Mouse (Mus musculus): ENCODE results near the gene Akap13. TPM values are rescaled to one million over a fixed set of nuclear protein-coding genes. Genes with fewer than 3 reads are reported as not detected.

The Akap13 gene
- total and polyA plus RNA-seq, 3 experiments: 16.8 to 72.0 (median 64.1) TPM

DNA sequence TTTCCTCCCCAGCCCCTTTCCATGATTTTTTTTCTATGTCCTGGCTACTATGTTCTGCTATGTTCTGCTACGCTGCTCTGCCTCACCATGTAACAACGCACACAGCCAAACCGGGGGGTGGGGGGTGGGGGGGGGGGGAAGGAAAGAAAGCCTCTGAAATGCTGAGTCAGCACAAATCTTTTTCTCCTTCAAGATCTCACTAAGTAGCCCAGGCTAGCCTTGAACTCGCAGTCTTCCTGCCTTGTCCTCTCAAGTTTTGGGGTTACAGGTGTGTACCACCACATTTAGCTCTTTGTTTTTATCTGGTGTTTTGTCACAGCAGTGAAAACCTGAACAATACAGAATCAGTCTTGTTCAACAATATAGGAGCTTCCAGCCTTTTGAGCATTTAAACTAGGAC lies 15.8 kb upstream of the Akap13 start:
- TF ChIP-seq POLR2A (IDR thresholded peaks at IDR 0.05; ENCODE audit: insufficient read depth, low read depth, low read length) (no peak), EP300 (IDR thresholded peaks at IDR 0.05; ENCODE audit: insufficient read depth, low read depth, low read length) (no peak)
- no peak overlapping the region for H3K4me3 ChIP-seq
- H3K79me2 ChIP-seq (replicated peaks; ENCODE audit: control insufficient read depth, insufficient read depth, low read length): no peaks in the 10 kb centered on the region
- intact Hi-C loops (cut with DNase I): no loop called here
- H3K27ac ChIP-seq: no peak overlapping the region
- H3K9ac ChIP-seq (ENCODE audit: low read depth, low read length): no peak overlapping the region
- 88% methylated on average over 4 of the region's 4 CpGs for WGBS
- no peak for DNase-seq
- H3K36me3 ChIP-seq (ENCODE audit: control insufficient read depth, insufficient read depth, low read length): no peaks in the 10 kb centered on the region
- no peaks in the 10 kb centered on the region for H3K27me3 ChIP-seq (ENCODE audit: control insufficient read depth, insufficient read depth, low read length)
- H3K4me1 ChIP-seq (ENCODE audit: control insufficient read depth, insufficient read depth, low read length): no peaks in the 10 kb centered on the region

- Histone ChIP-seq H3K27ac (no peak overlapping the region), H3K4me3 (no peak overlapping the region), H3K36me3 (ENCODE audit: control insufficient read depth, insufficient read depth, low read length) (no peaks in the 10 kb centered on the region), H3K79me2 (replicated peaks; ENCODE audit: control insufficient read depth, insufficient read depth, low read length) (no peaks in the 10 kb centered on the region), H3K27me3 (ENCODE audit: control insufficient read depth, insufficient read depth, low read length) (no peaks in the 10 kb centered on the region), H3K4me1 (ENCODE audit: control insufficient read depth, insufficient read depth, low read length) (no peaks in the 10 kb centered on the region), H3K9ac (ENCODE audit: low read depth, low read length) (no peak overlapping the region)
- WGBS: 88% methylated on average over 2 of the region's 2 CpGs
- DNase-seq: no peak
- intact Hi-C loops (cut with DNase I): no loop called here
- TF ChIP-seq EP300 (IDR thresholded peaks at IDR 0.05; ENCODE audit: insufficient read depth, low read depth, low read length) (no peak), POLR2A (IDR thresholded peaks at IDR 0.05; ENCODE audit: insufficient read depth, low read depth, low read length) (no peak), CTCF (IDR thresholded peaks at IDR 0.05) (no peak)
These were observed 15.1 kb upstream of the Akap13 start for GRCm38 (mm10) chr7:75440241-75440640.

- no peak for DNase-seq
- TF ChIP-seq POLR2A (IDR thresholded peaks at IDR 0.05; ENCODE audit: insufficient read depth, low read depth, low read length) (no peak), EP300 (IDR thresholded peaks at IDR 0.05; ENCODE audit: insufficient read depth, low read depth, low read length) (no peak), CTCF (IDR thresholded peaks at IDR 0.05) (no peak)
- Histone ChIP-seq H3K4me3 (no peak overlapping the region), H3K36me3 (ENCODE audit: control insufficient read depth, insufficient read depth, low read length) (no peaks in the 10 kb centered on the region), H3K79me2 (replicated peaks; ENCODE audit: control insufficient read depth, insufficient read depth, low read length) (no peaks in the 10 kb centered on the region), H3K27ac (no peak overlapping the region), H3K27me3 (ENCODE audit: control insufficient read depth, insufficient read depth, low read length) (no peaks in the 10 kb centered on the region), H3K9ac (ENCODE audit: low read depth, low read length) (no peak overlapping the region), H3K4me1 (ENCODE audit: control insufficient read depth, insufficient read depth, low read length) (no peaks in the 10 kb centered on the region)
- intact Hi-C loops (cut with DNase I): no loop called here
- WGBS: 60% methylated on average over 2 of the region's 2 CpGs
These were observed 13.4 kb upstream of the Akap13 start for GRCm38 (mm10) chr7:75441947-75442346.

GRCm38 (mm10) chr7:75456152-75456888 lies 986 bp downstream of the Akap13 start:
- DNase-seq: no peak
- H3K27me3 ChIP-seq (ENCODE audit: control insufficient read depth, insufficient read depth, low read length): no peaks in the 10 kb centered on the region
- H3K79me2 ChIP-seq (replicated peaks; ENCODE audit: control insufficient read depth, insufficient read depth, low read length): peaks cover 1% of the 10 kb centered on the region; the same call in 1 of the 2 replicates
- H3K36me3 ChIP-seq (ENCODE audit: control insufficient read depth, insufficient read depth, low read length): peaks cover 16% of the 10 kb centered on the region
- 2% methylated on average over 25 of the region's 25 CpGs for WGBS
- peaks cover 2% of the 10 kb centered on the region; the same call in 1 of the 2 replicates for H3K4me1 ChIP-seq (ENCODE audit: control insufficient read depth, insufficient read depth, low read length)
- peak overlapping the region; percentile 71 for H3K4me3 ChIP-seq
- intact Hi-C loops (cut with DNase I): loop anchor here (5.0 kb wide), 1 partner anchor 51 kb away; no protein-coding TSS in a partner anchor
- peak overlapping the region; percentile 95 for H3K9ac ChIP-seq (ENCODE audit: low read depth, low read length)
- peak overlapping the region; percentile 92 for H3K27ac ChIP-seq
- no peak for TF ChIP-seq CTCF (IDR thresholded peaks at IDR 0.05)
- no peak for TF ChIP-seq POLR2A (IDR thresholded peaks at IDR 0.05; ENCODE audit: insufficient read depth, low read depth, low read length)
- TF ChIP-seq EP300 (IDR thresholded peaks at IDR 0.05; ENCODE audit: insufficient read depth, low read depth, low read length): no peak

- H3K4me3 ChIP-seq: no peak overlapping the region
- H3K27me3 ChIP-seq (ENCODE audit: control insufficient read depth, insufficient read depth, low read length): no peaks in the 10 kb centered on the region
- peaks cover 27% of the 10 kb centered on the region for H3K36me3 ChIP-seq (ENCODE audit: control insufficient read depth, insufficient read depth, low read length)
- WGBS: 48% methylated on average over 1 of the region's 1 CpGs
- H3K9ac ChIP-seq (ENCODE audit: low read depth, low read length): no peak overlapping the region
- H3K79me2 ChIP-seq (replicated peaks; ENCODE audit: control insufficient read depth, insufficient read depth, low read length): peaks cover 3% of the 10 kb centered on the region; the same call in 1 of the 2 replicates
- no peak overlapping the region for H3K27ac ChIP-seq
- DNase-seq: no peak
- intact Hi-C loops (cut with DNase I): no loop called here
- no peak for TF ChIP-seq EP300 (IDR thresholded peaks at IDR 0.05; ENCODE audit: insufficient read depth, low read depth, low read length)
- TF ChIP-seq POLR2A (IDR thresholded peaks at IDR 0.05; ENCODE audit: insufficient read depth, low read depth, low read length): no peak
- TF ChIP-seq CTCF (IDR thresholded peaks at IDR 0.05): no peak
- peaks cover 6% of the 10 kb centered on the region for H3K4me1 ChIP-seq (ENCODE audit: control insufficient read depth, insufficient read depth, low read length)
These were observed 5.0 kb downstream of the Akap13 start for GRCm38 (mm10) chr7:75460290-75460689.

DNA sequence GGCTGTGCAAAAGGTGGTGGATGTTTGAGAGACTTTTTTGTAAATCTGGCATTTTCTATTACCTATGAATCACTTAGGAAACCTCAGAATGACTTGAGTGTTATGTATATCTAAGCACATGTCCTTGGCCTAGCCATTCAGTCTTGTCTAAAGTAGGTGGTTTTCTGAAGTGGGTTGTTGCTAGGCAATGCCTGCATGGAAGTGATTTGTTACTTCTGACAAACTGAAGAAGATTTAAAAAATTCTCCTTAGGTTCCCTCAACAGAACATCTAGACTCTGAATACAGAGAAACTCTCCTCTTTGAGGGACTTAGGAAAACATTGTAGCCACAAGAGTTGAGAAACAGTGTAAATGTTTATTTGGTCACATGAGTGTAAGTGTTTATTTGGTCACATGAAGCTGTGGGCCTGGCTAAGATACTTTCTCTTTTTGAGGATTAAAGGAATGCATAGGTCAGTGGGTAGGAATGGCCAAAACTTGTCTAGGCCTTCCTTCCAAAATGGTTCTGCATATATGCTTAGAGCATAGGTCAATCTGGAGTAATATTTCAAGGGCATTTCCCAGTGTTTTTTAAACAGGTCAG lies 8.3 kb downstream of the Akap13 start:
- Histone ChIP-seq H3K79me2 (replicated peaks; ENCODE audit: control insufficient read depth, insufficient read depth, low read length) (peaks cover 4% of the 10 kb centered on the region; the same call in 1 of the 2 replicates), H3K36me3 (ENCODE audit: control insufficient read depth, insufficient read depth, low read length) (peaks cover 29% of the 10 kb centered on the region), H3K27ac (no peak overlapping the region), H3K4me3 (no peak overlapping the region), H3K4me1 (ENCODE audit: control insufficient read depth, insufficient read depth, low read length) (peaks cover 9% of the 10 kb centered on the region), H3K27me3 (ENCODE audit: control insufficient read depth, insufficient read depth, low read length) (no peaks in the 10 kb centered on the region), H3K9ac (ENCODE audit: low read depth, low read length) (no peak overlapping the region)
- intact Hi-C loops (cut with DNase I): no loop called here
- TF ChIP-seq CTCF (IDR thresholded peaks at IDR 0.05) (no peak), POLR2A (IDR thresholded peaks at IDR 0.05; ENCODE audit: insufficient read depth, low read depth, low read length) (no peak), EP300 (IDR thresholded peaks at IDR 0.05; ENCODE audit: insufficient read depth, low read depth, low read length) (no peak)
- DNase-seq: no peak

Data from heart, adult 2 months (tissue).